Mouse (Mus musculus) small intestine, adult 2 months (tissue): ENCODE measurements around the gene Pax2. TPM values are rescaled to one million over a fixed set of nuclear protein-coding genes. Genes with fewer than 3 reads are reported as not detected.
"Not testable (repeated sequence)": the region's sequence is repeated elsewhere in the genome, so short reads cannot be mapped to it uniquely, and the experiment has no call there.

Experiments used
- H3K27ac ChIP-seq: fragments of 200-500 bp; 2 replicates; pipeline ENCODE4 v1.5.1; 2012; ENCODE audit warnings: low read depth, low read length, control low read depth, inconsistent platforms; ENCODE audit not compliant: insufficient read depth
- H3K27me3 ChIP-seq: fragments of 200-500 bp; 2 replicates; pipeline ENCODE4 v1.6.1; 2012; ENCODE audit warnings: mild to moderate bottlenecking, moderate library complexity, low read length, inconsistent platforms; ENCODE audit not compliant: control insufficient read depth, insufficient read depth
- H3K36me3 ChIP-seq: fragments of 200-500 bp; 2 replicates; pipeline ENCODE4 v1.6.1; 2012; ENCODE audit warnings: mild to moderate bottlenecking, low read length, control low read depth, inconsistent platforms; ENCODE audit not compliant: control insufficient read depth, insufficient read depth
- H3K4me1 ChIP-seq: fragments of 200-500 bp; 2 replicates; pipeline ENCODE4 v1.6.1; 2012; ENCODE audit warnings: low read length, inconsistent platforms, mixed read lengths; ENCODE audit not compliant: control insufficient read depth, insufficient read depth, insufficient read length
- H3K4me3 ChIP-seq: fragments of 200-500 bp; 2 replicates; pipeline ENCODE4 v1.5.1; 2012; ENCODE audit warnings: low read depth, mild to moderate bottlenecking, control low read depth, inconsistent platforms, low read length, moderate library complexity
- CTCF ChIP-seq: fragments of 200-500 bp; IDR thresholded peaks from 2 replicates; pipeline ENCODE4 v1.5.1; 2012; ENCODE audit warnings: low read depth, mild to moderate bottlenecking, control low read depth, inconsistent platforms, low read length, moderate library complexity, mixed read lengths; ENCODE audit not compliant: insufficient replicate concordance, insufficient read length; ENCODE audit errors: extremely low read depth
- POLR2A ChIP-seq: fragments of 200-500 bp; IDR thresholded peaks from 2 replicates; pipeline ENCODE4 v1.6.1; 2012; ENCODE audit warnings: low read depth, mild to moderate bottlenecking, control low read depth, inconsistent platforms, low read length, moderate library complexity
- WGBS: fragments of 180-500 bp; shearing (Covaris S2); methylation state at CpG from one replicate; pipeline ENCODE4 v1.1.7; 2018; 5-methylcytosine and 5-hydroxymethylcytosine counted together
- polyA plus RNA-seq: library from polyadenylated mRNA; depleted of rRNA; stranded (reverse); fragments of >200 nt; gene quantifications from 2 replicates; pipeline ENCODE4 v1.2.3, GENCODE M21; 2012

Gene Pax2
- polyA plus RNA-seq, 1 experiment = not detected

DNA sequence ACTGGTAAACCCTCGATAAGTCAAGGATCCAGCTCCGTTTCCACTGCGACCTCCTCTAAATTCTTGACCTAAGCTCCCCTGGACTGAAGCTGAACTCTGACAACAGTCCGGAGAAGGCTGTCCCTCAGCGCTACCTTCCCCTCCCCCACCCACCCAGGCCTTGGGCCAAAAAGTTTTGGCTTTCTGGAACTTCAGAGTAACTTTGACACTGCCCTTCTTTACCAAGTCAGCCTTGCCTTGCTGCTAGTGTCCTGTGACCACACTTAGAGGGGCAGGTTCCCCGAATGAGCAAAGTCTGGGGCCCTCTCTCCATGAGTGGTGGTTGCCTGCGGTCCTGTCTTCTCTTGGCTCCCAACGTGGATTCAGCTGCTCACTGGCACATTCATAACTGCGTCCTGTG lies 82.5 kb downstream of the Pax2 start:
- Histone ChIP-seq H3K36me3 (no peaks in the 10 kb centered on the region), H3K27ac (no peak overlapping the region), H3K27me3 (peaks cover 47% of the 10 kb centered on the region), H3K4me3 (no peak overlapping the region), H3K4me1 (peaks cover 12% of the 10 kb centered on the region)
- no peak for TF ChIP-seq POLR2A
- no peak for TF ChIP-seq CTCF
- WGBS = 20% methylated on average over 9 of the region's 9 CpGs

DNA sequence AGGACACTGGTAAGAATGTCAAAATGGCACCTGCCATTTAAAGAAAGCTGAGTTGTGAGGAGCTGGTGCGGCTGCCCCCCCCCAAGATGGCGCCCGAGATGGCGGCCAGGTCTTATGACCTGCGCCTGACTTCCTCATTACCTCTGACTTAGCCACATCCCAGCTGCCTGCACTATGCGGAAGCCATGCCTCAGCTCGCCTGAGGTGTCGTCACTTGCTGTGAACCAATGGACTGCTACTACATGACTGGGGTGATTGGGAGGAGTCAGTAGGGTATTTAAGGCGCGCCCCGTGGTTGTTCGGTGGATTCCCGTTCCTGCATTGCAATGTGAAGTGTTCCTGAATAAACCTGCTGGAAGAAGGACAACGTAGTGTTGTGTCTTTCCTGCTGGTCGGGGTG lies 86.8 kb downstream of the Pax2 start:
- H3K27ac ChIP-seq, H3K4me1 ChIP-seq, H3K4me3 ChIP-seq, H3K36me3 ChIP-seq: not testable (repeated sequence)
- peaks cover 13% of the 10 kb centered on the region for H3K27me3 ChIP-seq
- 87% methylated on average over 15 of the region's 15 CpGs for WGBS

DNA sequence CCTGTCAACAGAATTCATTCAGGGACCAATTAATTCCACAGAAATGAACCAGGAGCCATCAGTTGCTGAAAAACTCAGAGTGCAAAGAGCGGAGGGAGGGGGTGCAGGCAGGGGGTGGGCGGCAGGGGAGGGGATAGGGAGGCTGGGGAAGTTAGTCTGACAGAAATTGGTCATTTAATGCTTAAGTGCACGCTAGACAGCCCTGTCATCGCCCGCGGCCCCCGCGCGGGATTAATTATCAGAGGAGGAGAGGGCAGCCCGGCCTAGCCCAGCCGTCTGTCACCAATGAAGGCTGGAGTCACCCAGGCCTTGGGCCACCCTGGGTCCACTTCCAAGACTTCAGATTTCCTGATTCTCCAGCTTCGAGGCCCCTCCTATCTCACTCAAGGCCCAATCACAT lies 93.6 kb downstream of the Pax2 start:
- WGBS = 82% methylated on average over 12 of the region's 12 CpGs

DNA sequence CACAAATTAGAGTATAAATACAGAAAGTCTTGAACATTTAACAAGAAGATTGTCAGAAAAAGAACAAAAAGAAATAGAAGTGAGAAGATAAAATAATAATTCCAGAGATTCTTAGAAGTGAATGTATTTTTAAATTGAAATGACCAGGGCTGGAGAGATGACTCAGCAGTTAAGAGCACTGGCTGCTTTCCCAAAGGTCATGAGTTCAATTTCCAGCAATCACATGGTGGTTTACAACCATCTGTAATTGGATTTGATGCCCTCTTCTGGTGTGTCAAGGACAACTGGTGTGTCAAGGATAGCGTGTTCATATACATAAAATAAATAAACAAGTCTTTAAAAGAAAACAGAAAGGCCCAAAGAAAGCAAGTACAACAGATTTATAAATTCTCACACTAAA lies 102.8 kb downstream of the Pax2 start:
- no peaks in the 10 kb centered on the region for H3K4me1 ChIP-seq
- no peak for TF ChIP-seq POLR2A
- TF ChIP-seq CTCF = no peak
- H3K4me3 ChIP-seq = no peak overlapping the region
- no peaks in the 10 kb centered on the region for H3K36me3 ChIP-seq
- 79% methylated on average over 1 of the region's 1 CpGs for WGBS
- no peaks in the 10 kb centered on the region; the same call in 1 of the 2 replicates for H3K27me3 ChIP-seq
- H3K27ac ChIP-seq = no peak overlapping the region

More for the DNA sequence above, 93.6 kb downstream of the Pax2 start:
- TF ChIP-seq POLR2A (no peak), CTCF (no peak)
- Histone ChIP-seq H3K27me3 (no peaks in the 10 kb centered on the region), H3K4me1 (no peaks in the 10 kb centered on the region), H3K27ac (no peak overlapping the region), H3K4me3 (no peak overlapping the region), H3K36me3 (no peaks in the 10 kb centered on the region)

DNA sequence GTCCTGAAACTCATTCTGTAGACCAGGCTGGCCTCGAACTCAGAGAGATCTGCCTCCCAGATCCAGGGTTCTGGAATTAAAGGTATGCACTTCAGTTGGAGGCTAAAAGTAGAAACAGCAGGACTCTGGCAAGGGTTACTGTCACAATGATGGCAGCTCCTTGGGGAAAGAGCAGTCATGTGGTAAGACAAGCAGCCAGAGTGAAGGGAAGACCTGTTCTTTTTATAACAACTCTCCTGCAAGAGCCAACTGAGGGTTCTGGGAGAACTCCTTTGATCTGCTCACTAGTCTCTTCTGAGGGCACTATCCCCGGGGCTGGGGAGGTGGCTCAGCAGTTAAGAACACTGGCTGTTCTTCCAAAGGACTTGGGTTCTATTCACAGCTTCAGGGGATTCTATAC lies 112.9 kb downstream of the Pax2 start:
- Histone ChIP-seq H3K4me3 (no peak overlapping the region), H3K4me1 (no peaks in the 10 kb centered on the region), H3K27me3 (no peaks in the 10 kb centered on the region; the same call in none of the 2 replicates), H3K36me3 (no peaks in the 10 kb centered on the region), H3K27ac (no peak overlapping the region)
- WGBS = 50% methylated on average over 2 of the region's 2 CpGs
- no peak for TF ChIP-seq CTCF

DNA sequence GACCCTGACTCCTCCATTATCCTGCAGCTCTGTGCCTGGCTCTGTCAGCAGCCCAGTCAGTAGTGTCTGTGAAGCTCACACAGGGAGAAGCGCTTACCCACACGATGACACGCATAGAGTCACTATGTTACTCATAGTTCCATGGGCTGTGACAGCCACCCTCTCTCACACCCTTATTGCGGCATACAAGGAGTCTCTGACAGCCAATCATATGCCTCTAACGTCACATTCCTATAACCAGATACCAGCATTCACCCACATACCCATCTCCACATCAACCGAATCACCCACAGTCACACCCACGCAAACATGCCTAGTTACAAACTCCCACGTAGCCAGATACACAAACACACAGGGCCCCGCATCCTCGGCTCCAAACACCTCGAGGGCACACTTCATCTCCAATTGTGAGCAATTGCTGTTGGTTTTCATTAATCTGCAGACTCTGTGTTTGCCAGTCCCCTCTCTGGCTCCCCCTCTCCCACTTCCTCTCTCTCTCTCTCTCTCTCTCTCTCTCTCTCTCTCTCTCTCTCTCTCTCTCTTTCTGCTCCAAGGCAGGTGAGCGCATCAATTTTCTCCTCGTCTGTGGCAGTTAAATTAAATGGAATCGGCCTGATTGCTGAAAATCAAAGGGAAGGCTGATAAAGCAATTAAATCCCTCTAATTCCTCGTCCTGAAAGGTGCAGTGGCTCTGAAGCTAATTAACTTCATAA lies 118.5 kb downstream of the Pax2 start:
- H3K27me3 ChIP-seq = no peaks in the 10 kb centered on the region; the same call in 1 of the 2 replicates
- TF ChIP-seq CTCF (no peak), POLR2A (no peak)
- H3K4me3 ChIP-seq = no peak overlapping the region
- no peaks in the 10 kb centered on the region for H3K36me3 ChIP-seq
- no peaks in the 10 kb centered on the region for H3K4me1 ChIP-seq
- 65% methylated on average over 15 of the region's 15 CpGs for WGBS
- no peak overlapping the region for H3K27ac ChIP-seq

DNA sequence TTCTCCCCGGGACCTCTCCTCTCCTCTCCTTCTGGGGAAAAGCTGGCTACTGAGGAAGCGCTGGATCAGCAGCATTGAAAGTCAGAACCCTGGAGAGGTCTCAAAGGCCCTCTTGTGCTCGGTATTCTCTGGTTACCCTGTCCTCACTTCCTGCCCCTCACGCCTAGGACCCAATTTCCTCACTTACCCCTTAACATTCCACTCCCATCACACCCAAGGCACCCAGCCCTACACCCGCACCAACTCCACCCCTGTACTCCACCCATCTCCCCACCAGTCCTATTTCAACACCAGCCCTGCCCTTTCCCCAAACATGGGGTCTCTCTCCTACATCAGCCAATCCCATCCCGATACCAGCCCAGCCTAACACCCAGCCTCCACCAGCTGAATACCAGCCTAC lies 119.1 kb downstream of the Pax2 start:
- Histone ChIP-seq H3K36me3 (no peaks in the 10 kb centered on the region), H3K27ac (no peak overlapping the region), H3K4me1 (no peaks in the 10 kb centered on the region), H3K27me3 (no peaks in the 10 kb centered on the region; the same call in 1 of the 2 replicates), H3K4me3 (no peak overlapping the region)
- WGBS = 25% methylated on average over 6 of the region's 6 CpGs
- TF ChIP-seq CTCF (no peak), POLR2A (no peak)
